Mouse (Mus musculus) leukemia stem cell, adult 10-12 weeks (primary cell): ENCODE measurements around the gene Rnf103. TPM values are rescaled to one million over a fixed set of nuclear protein-coding genes. Genes with fewer than 3 reads are reported as not detected.

Source experiments
- polyA plus RNA-seq: library from polyadenylated mRNA; stranded (reverse); fragments of >175 nt; gene quantifications from 2 replicates; pipeline ENCODE4 v1.2.3, GENCODE M21; 2012; ENCODE audit warnings: low replicate concordance

Gene Rnf103
- 15.6 and 21.8 TPM in 2 replicates for polyA plus RNA-seq

GRCm38 (mm10) chr6:71493675-71494340 is at the start of gene Rnf103:
Gene Rnf103, plus strand, starts transcription at chr6:71493894.

GRCm38 (mm10) chr6:71543686-71544499 is 50.2 kb downstream of the Rnf103 start, which contains the start of gene Chmp3:
Gene Chmp3, plus strand, starts transcription at chr6:71543797.

Other genes with a start within 250 kb of the Rnf103 start
- 38.3 and 56.9 TPM in 2 replicates for gene Krcc1, start 222.2 kb upstream of the Rnf103 start, polyA plus RNA-seq
- gene Smyd1, start 171.7 kb upstream of the Rnf103 start, polyA plus RNA-seq = 0.38 TPM in 1 of 2 replicates, not detected in the other
- gene Cd8b1, start 171.1 kb upstream of the Rnf103 start, polyA plus RNA-seq = 0.43 and 0.47 TPM in 2 replicates
- 0.65 and 0.83 TPM in 2 replicates for gene Cd8a, start 120.5 kb upstream of the Rnf103 start, polyA plus RNA-seq
- 4.7 and 6.3 TPM in 2 replicates for gene Rmnd5a, start 53.3 kb upstream of the Rnf103 start, polyA plus RNA-seq
- gene Chmp3, start 49.9 kb downstream of the Rnf103 start, polyA plus RNA-seq = 6.6 and 26.9 TPM in 2 replicates
- gene Kdm3a, start 139.1 kb downstream of the Rnf103 start, polyA plus RNA-seq = 1.3 and 4.3 TPM in 2 replicates
- gene Reep1, start 213.7 kb downstream of the Rnf103 start, polyA plus RNA-seq = 0.32 and 1.4 TPM in 2 replicates